Mouse (Mus musculus): Measurements from ENCODE around the gene Cdkal1.

The Cdkal1 gene

GRCm38 (mm10) chr13:29808383-29808782, 47.1 kb downstream of the Cdkal1 start:
- DNase-seq, result no peak

GRCm38 (mm10) chr13:29807930-29808329, 47.5 kb downstream of the Cdkal1 start:
- DNase-seq, result no peak

GRCm38 (mm10) chr13:29806871-29807270, 48.6 kb downstream of the Cdkal1 start:
- peak; percentile 45 for DNase-seq

- peak; percentile 31 for DNase-seq
Observed at GRCm38 (mm10) chr13:29805296-29805695, 50.2 kb downstream of the Cdkal1 start.

- no peak for DNase-seq
Observed at GRCm38 (mm10) chr13:29804034-29804433, 51.4 kb downstream of the Cdkal1 start.

- DNase-seq, result no peak
Observed at GRCm38 (mm10) chr13:29802699-29803098, 52.8 kb downstream of the Cdkal1 start.

GRCm38 (mm10) chr13:29800078-29800477, 55.4 kb downstream of the Cdkal1 start:
- no peak for DNase-seq

- DNase-seq, result no peak
Observed at GRCm38 (mm10) chr13:29792112-29792511, 63.4 kb downstream of the Cdkal1 start.

- no peak for DNase-seq
Observed at GRCm38 (mm10) chr13:29791439-29791838, 64.0 kb downstream of the Cdkal1 start.

- DNase-seq, result no peak
Observed at GRCm38 (mm10) chr13:29786984-29787383, 68.5 kb downstream of the Cdkal1 start.

- DNase-seq, result no peak
Observed at GRCm38 (mm10) chr13:29784894-29785293, 70.6 kb downstream of the Cdkal1 start.

- DNase-seq, result no peak
Observed at GRCm38 (mm10) chr13:29781332-29781731, 74.1 kb downstream of the Cdkal1 start.

GRCm38 (mm10) chr13:29780713-29781112, 74.8 kb downstream of the Cdkal1 start:
- DNase-seq, result no peak

- DNase-seq, result no peak
Observed at GRCm38 (mm10) chr13:29779519-29779918, 76.0 kb downstream of the Cdkal1 start.

- no peak for DNase-seq
Observed at GRCm38 (mm10) chr13:29779116-29779515, 76.4 kb downstream of the Cdkal1 start.

- no peak for DNase-seq
Observed at GRCm38 (mm10) chr13:29778124-29778523, 77.3 kb downstream of the Cdkal1 start.

GRCm38 (mm10) chr13:29777225-29777624, 78.2 kb downstream of the Cdkal1 start:
- no peak for DNase-seq

- DNase-seq, result no peak
Observed at GRCm38 (mm10) chr13:29775603-29776230, 79.8 kb downstream of the Cdkal1 start.

GRCm38 (mm10) chr13:29773563-29773962, 81.9 kb downstream of the Cdkal1 start:
- DNase-seq, result no peak

GRCm38 (mm10) chr13:29772970-29773369, 82.5 kb downstream of the Cdkal1 start:
- DNase-seq, result no peak

GRCm38 (mm10) chr13:29769647-29770436, 85.6 kb downstream of the Cdkal1 start:
- no peak for DNase-seq

- no peak for DNase-seq
Observed at GRCm38 (mm10) chr13:29768104-29768503, 87.4 kb downstream of the Cdkal1 start.

GRCm38 (mm10) chr13:29767587-29767986, 87.9 kb downstream of the Cdkal1 start:
- DNase-seq, result no peak

GRCm38 (mm10) chr13:29766377-29766776, 89.1 kb downstream of the Cdkal1 start:
- DNase-seq, result no peak
